Mouse (Mus musculus) liver, embryonic 11.5 days (tissue): Measurements from ENCODE around the gene Arhgap27. TPM values are rescaled to one million over a fixed set of nuclear protein-coding genes. Genes with fewer than 3 reads are reported as not detected.

Source experiments
- ATAC-seq: fragments of 200-750 bp; cut with Nextera tagmentation; replicated peaks from 2 replicates; pipeline ENCODE4 v1.8.0; 2017; ENCODE audit warnings: moderate number of reproducible peaks, mild to moderate bottlenecking, moderate TSS enrichment, moderate library complexity; ENCODE audit not compliant: low FRiP score
- DNase-seq: peaks from one replicate; pipeline ENCODE4 v3.0.0-alpha.2; 2017; ENCODE audit warnings: low spot score
- H3K27ac ChIP-seq: fragments of 300-500 bp; sonication (generic); 2 replicates; pipeline ENCODE4 v1.5.1; 2014; ENCODE audit warnings: mild to moderate bottlenecking, low read depth, low read length, control low read depth
- H3K27me3 ChIP-seq: fragments of 300-500 bp; sonication (generic); replicated peaks from 2 replicates; pipeline ENCODE4 v1.6.1; 2014; ENCODE audit warnings: low read length, mixed read lengths; ENCODE audit not compliant: control insufficient read depth, insufficient read depth
- H3K36me3 ChIP-seq: fragments of 300-500 bp; sonication (generic); 2 replicates; pipeline ENCODE4 v1.6.1; 2014; ENCODE audit warnings: mild to moderate bottlenecking, low read length, moderate library complexity, mixed read lengths; ENCODE audit not compliant: control insufficient read depth, insufficient read depth
- H3K4me1 ChIP-seq: fragments of 300-500 bp; sonication (generic); replicated peaks from 2 replicates; pipeline ENCODE4 v1.6.1; 2014; ENCODE audit warnings: low read length, mixed read lengths; ENCODE audit not compliant: control insufficient read depth, insufficient read depth
- H3K4me2 ChIP-seq: fragments of 300-500 bp; sonication (generic); 2 replicates; pipeline ENCODE4 v1.6.1; 2014; ENCODE audit warnings: mild to moderate bottlenecking, control low read depth, moderate library complexity
- H3K4me3 ChIP-seq: fragments of 300-500 bp; sonication (generic); 2 replicates; pipeline ENCODE4 v1.5.1; 2014; ENCODE audit warnings: low read depth, low read length, control low read depth
- H3K9ac ChIP-seq: fragments of 300-500 bp; sonication (generic); 2 replicates; pipeline ENCODE4 v1.6.1; 2014; ENCODE audit warnings: low read depth, low read length, control low read depth
- H3K9me3 ChIP-seq: fragments of 300-500 bp; sonication (generic); 2 replicates; pipeline ENCODE4 v1.6.1; 2016; ENCODE audit warnings: low read length, inconsistent platforms, mixed read lengths; ENCODE audit not compliant: control insufficient read depth
- WGBS: fragments of 180-500 bp; shearing (Covaris S2); extraction: QIAGEN DNeasy Blood & Tissue Kit; methylation state at CpG from one replicate; pipeline ENCODE4 v1.1.7; 2014; 5-methylcytosine and 5-hydroxymethylcytosine counted together
- polyA plus RNA-seq: library from polyadenylated mRNA; unstranded; fragments of >200 nt; fragmentation: Nextera tagmentation; extraction: Ambion mirVana; gene quantifications from 2 replicates; pipeline ENCODE4 v1.2.1, GENCODE M21; 2014

Gene Arhgap27
- polyA plus RNA-seq, 1 experiment from 2014 or later: 5.1 TPM

DNA sequence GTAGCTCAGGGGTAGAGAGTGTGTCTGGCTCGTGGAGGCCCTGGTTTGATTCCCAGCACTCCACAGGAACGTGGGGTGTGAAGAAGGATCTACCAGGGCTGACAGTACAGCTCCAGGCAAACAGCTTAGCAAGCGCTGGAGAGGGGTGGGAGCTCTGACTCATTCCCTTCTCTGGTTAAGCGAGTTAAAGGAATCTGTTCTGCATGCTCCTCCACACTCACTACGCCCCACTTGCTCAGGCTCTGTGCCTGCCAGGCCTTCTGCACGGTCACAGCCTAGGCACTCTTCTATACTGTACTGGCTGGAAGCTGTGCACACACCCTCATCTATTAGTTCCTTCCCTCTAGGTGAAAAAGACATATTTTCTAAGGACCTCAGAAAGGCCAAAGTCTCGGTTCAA lies 30.5 kb upstream of the Arhgap27 start:
- ATAC-seq (no peak), DNase-seq (no peak)
- Histone ChIP-seq H3K4me1 (no peaks in the 10 kb centered on the region), H3K27me3 (no peaks in the 10 kb centered on the region), H3K9ac (no peak overlapping the region), H3K36me3 (peaks cover 11% of the 10 kb centered on the region), H3K4me3 (no peak overlapping the region), H3K4me2 (no peak overlapping the region), H3K27ac (no peak overlapping the region), H3K9me3 (no peaks in the 10 kb centered on the region)
- WGBS: 85% methylated on average over 7 of the region's 7 CpGs

DNA sequence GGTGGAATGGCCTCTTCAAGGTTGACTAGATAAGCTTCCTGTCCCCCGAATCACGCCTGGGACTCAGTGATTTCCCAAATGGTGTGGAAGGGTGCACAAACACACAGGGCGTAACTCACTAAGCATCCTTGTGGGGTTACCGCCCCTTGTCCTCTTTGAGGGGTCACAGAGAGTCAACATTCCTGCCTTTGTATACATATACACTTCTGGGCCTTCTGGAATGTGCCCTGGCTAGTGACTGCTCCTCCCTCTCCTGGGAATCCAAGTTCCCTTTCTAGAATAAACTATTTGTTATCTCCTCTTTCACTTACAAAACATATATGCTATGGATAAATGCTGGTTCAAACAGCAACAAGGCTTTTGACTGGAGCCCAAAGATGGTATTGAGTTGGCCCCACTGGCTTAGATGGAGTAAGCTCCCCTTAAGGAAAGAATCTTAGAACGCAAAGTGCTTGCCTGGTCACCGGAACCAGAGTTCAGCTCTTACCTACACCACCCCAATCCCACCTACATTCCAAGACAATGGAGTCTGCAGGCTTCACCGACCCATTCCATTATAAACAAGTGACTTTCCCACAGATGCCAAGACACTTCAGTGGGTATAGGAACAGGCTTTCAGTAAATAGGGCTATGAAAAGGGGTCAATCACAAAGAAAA lies 24.5 kb upstream of the Arhgap27 start:
- Histone ChIP-seq H3K27ac (no peak overlapping the region), H3K36me3 (peaks cover 4% of the 10 kb centered on the region; the same call in 1 of the 2 replicates), H3K9ac (no peak overlapping the region), H3K4me2 (no peak overlapping the region), H3K4me3 (no peak overlapping the region), H3K4me1 (no peaks in the 10 kb centered on the region; the same call in 1 of the 2 replicates), H3K9me3 (no peaks in the 10 kb centered on the region), H3K27me3 (no peaks in the 10 kb centered on the region)
- ATAC-seq (no peak), DNase-seq (no peak)
- WGBS: 74% methylated on average over 7 of the region's 7 CpGs

- no peaks in the 10 kb centered on the region for H3K27me3 ChIP-seq
- H3K9me3 ChIP-seq: no peaks in the 10 kb centered on the region
- H3K4me2 ChIP-seq: no peak overlapping the region
- H3K27ac ChIP-seq: no peak overlapping the region
- DNase-seq: no peak
- ATAC-seq: no peak
- 84% methylated on average over 9 of the region's 9 CpGs for WGBS
- H3K36me3 ChIP-seq: peaks cover 4% of the 10 kb centered on the region; the same call in 1 of the 2 replicates
- no peak overlapping the region for H3K9ac ChIP-seq
- H3K4me1 ChIP-seq: peaks cover 4% of the 10 kb centered on the region
- no peak overlapping the region for H3K4me3 ChIP-seq
Observed at GRCm38 (mm10) chr11:103386827-103387226, 23.3 kb upstream of the Arhgap27 start.

- H3K4me3 ChIP-seq: no peak overlapping the region
- WGBS: 41% methylated on average over 5 of the region's 5 CpGs
- peaks cover 6% of the 10 kb centered on the region for H3K4me1 ChIP-seq
- H3K9me3 ChIP-seq: no peaks in the 10 kb centered on the region
- no peaks in the 10 kb centered on the region for H3K27me3 ChIP-seq
- 0 out of 2 replicates have a peak overlapping the region, but pooled peaks have one; percentile 32 for H3K27ac ChIP-seq
- H3K9ac ChIP-seq: no peak overlapping the region
- H3K36me3 ChIP-seq: peaks cover 7% of the 10 kb centered on the region
- ATAC-seq (peak; percentile 29; the same call in 1 of the 2 replicates), DNase-seq (no peak)
- no peak overlapping the region for H3K4me2 ChIP-seq
Observed at GRCm38 (mm10) chr11:103381956-103382613, 18.6 kb upstream of the Arhgap27 start.

DNA sequence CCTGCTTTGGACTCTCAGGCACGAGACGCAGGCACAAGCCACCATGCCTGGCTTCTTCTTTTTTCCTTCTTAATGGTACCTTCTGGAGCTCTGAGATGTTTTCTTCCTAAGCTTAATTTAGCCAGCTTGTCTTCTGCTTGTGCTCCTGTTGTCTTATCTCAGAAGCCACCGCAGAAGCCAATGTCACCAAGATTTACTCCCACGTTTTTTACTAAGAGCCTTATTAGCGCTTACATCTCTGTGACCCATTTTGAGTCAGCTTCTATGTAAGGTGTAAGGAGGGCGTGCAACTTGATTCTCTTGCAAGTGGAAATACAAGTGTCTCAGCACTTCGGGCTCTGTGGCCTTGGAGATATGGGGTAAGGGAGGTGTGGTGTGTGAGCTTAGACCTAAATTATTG lies 18.0 kb upstream of the Arhgap27 start:
- WGBS: 77% methylated on average over 7 of the region's 7 CpGs
- ATAC-seq: no peak
- no peak overlapping the region for H3K27ac ChIP-seq
- H3K4me3 ChIP-seq: no peak overlapping the region
- H3K9ac ChIP-seq: no peak overlapping the region
- no peak overlapping the region for H3K4me2 ChIP-seq
- peaks cover 6% of the 10 kb centered on the region for H3K4me1 ChIP-seq
- no peak for DNase-seq
- no peaks in the 10 kb centered on the region for H3K9me3 ChIP-seq
- peaks cover 6% of the 10 kb centered on the region for H3K36me3 ChIP-seq
- no peaks in the 10 kb centered on the region for H3K27me3 ChIP-seq

DNA sequence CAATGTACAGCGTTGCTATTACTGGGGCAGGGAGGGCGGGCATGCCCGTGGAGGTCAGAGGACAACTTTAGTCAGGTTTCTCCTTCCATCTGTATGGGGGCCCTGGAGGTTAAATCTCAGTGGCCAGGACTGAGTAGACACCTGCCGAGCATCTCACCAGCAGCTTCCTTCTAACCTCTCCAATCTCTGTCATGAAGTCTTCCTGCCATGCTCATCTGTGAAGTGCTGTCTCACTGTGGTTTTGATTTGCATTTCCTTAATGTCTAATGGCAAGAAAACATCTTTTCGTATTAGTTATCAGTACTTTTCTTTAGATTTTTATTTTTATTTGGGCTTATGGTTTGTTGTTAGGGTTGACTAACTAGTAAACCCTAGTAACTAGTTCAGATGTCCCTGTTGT lies 17.0 kb upstream of the Arhgap27 start:
- WGBS: 79% methylated on average over 5 of the region's 5 CpGs
- ATAC-seq: no peak

GRCm38 (mm10) chr11:103378341-103378740 lies 14.8 kb upstream of the Arhgap27 start:
- H3K4me3 ChIP-seq: no peak overlapping the region
- DNase-seq: no peak
- H3K4me2 ChIP-seq: no peak overlapping the region
- H3K9ac ChIP-seq: no peak overlapping the region
- peaks cover 6% of the 10 kb centered on the region for H3K4me1 ChIP-seq
- no peaks in the 10 kb centered on the region for H3K9me3 ChIP-seq
- H3K36me3 ChIP-seq: peaks cover 8% of the 10 kb centered on the region
- WGBS: 93% methylated on average over 6 of the region's 6 CpGs
- H3K27ac ChIP-seq: no peak overlapping the region
- H3K27me3 ChIP-seq: no peaks in the 10 kb centered on the region
- ATAC-seq: no peak

More for the DNA sequence above, 17.0 kb upstream of the Arhgap27 start:
- H3K27ac ChIP-seq: no peak overlapping the region
- no peaks in the 10 kb centered on the region for H3K27me3 ChIP-seq
- H3K9ac ChIP-seq: no peak overlapping the region
- H3K36me3 ChIP-seq: peaks cover 8% of the 10 kb centered on the region
- H3K4me2 ChIP-seq: no peak overlapping the region
- peaks cover 6% of the 10 kb centered on the region for H3K4me1 ChIP-seq
- no peak for DNase-seq
- H3K4me3 ChIP-seq: no peak overlapping the region
- H3K9me3 ChIP-seq: no peaks in the 10 kb centered on the region

DNA sequence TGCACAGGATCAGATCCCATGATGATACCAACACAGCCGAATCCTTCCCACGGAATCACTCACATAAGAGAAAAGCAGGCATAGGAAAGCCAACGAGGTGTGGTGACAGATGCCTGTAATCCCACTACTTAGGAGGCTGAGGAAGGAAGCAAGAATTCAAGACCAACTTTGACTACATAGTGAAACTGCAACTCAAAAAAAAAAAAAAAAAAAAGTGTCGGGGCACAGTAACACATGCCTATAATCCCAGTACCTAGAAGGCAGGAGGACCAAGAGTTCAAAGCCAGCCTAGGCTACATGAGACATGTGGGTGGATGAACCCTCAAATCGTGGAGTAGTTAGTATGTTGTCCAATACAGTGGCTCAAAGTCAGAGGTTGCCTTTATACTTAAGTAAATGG lies 12.3 kb upstream of the Arhgap27 start:
- 79% methylated on average over 5 of the region's 5 CpGs for WGBS
- peaks cover 8% of the 10 kb centered on the region for H3K36me3 ChIP-seq
- no peak overlapping the region for H3K4me2 ChIP-seq
- no peak overlapping the region for H3K9ac ChIP-seq
- DNase-seq (no peak), ATAC-seq (no peak)
- H3K4me1 ChIP-seq: no peaks in the 10 kb centered on the region
- no peaks in the 10 kb centered on the region for H3K27me3 ChIP-seq
- no peak overlapping the region for H3K27ac ChIP-seq
- H3K9me3 ChIP-seq: no peaks in the 10 kb centered on the region
- no peak overlapping the region for H3K4me3 ChIP-seq

- Histone ChIP-seq H3K9ac (no peak overlapping the region), H3K27me3 (no peaks in the 10 kb centered on the region), H3K4me3 (no peak overlapping the region), H3K9me3 (no peaks in the 10 kb centered on the region), H3K36me3 (peaks cover 8% of the 10 kb centered on the region), H3K4me2 (no peak overlapping the region), H3K4me1 (no peaks in the 10 kb centered on the region), H3K27ac (no peak overlapping the region)
- no peak for DNase-seq
- 48% methylated on average over 1 of the region's 1 CpGs for WGBS
- ATAC-seq: no peak
Observed at GRCm38 (mm10) chr11:103375258-103375657, 11.8 kb upstream of the Arhgap27 start.
